Comparison of ENCODE assay signal across 17 mouse cellular contexts in the genomic region with DNA sequence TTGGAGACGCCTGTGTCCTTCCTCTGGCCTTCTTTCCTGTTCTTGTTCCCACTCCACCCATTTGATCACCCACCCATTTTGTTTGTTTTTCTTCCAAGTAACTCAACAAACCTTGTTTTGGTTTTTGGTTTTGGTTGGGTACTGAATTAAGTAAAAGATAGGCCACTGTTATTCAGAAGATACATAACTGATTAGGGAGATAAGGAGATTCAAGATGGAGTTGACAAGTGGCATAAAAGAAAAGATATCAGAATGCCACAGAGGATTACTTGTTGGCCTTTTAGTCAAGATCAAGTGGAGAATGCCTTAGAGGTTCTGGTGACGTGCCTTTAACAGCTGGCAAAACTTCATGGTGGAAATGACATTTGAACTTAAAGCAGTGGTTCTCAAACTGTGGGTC. TPM values are rescaled to one million over a fixed set of nuclear protein-coding genes. Genes with fewer than 3 reads are reported as not detected.
A peak's percentile ranks its signal among the peaks of the same experiment; 100 is the strongest.
DNase-seq lines count a peak whose midpoint lies in the region; ATAC-seq and TF ChIP-seq lines count a peak whose summit lies in the region.
"Had no signal": no experiment of that assay in that cellular context is flagged by ENCODE, and none has a peak within 500 bp of the region (broad histone marks: within the 10 kb centered on the region; RNA-seq: fewer than 3 reads in every experiment).

No protein-coding gene starts in this region.

- no peak for TF ChIP-seq EP300 in lung, postnatal 0 days (IDR thresholded peaks at IDR 0.05)

- peak overlapping the region; percentile 92 for H3K4me3 ChIP-seq in hindbrain, embryonic 10.5 days
- no peak overlapping the region for H3K4me3 ChIP-seq in hindbrain, embryonic 14.5 days (replicated peaks; ENCODE audit: low read length)
- H3K4me3 ChIP-seq in lung, postnatal 0 days (ENCODE audit: low read depth, low read length): no peak overlapping the region
- H3K4me3 ChIP-seq in embryonic facial prominence, embryonic 12.5 days: no peak overlapping the region
- H3K4me3 ChIP-seq in macrophage (ENCODE audit: inconsistent target): peak overlapping the region; percentile 66

- H3K4me2 ChIP-seq in hindbrain, embryonic 14.5 days (replicated peaks): no peak overlapping the region
- H3K4me2 ChIP-seq in lung, postnatal 0 days (replicated peaks; ENCODE audit: low read depth, low read length): no peak overlapping the region
- H3K4me2 ChIP-seq in embryonic facial prominence, embryonic 12.5 days (replicated peaks): peak overlapping the region; percentile 78; the same call in 1 of the 2 replicates

- TF ChIP-seq CTCF in lung, postnatal 0 days (IDR thresholded peaks at IDR 0.05): no peak

- ATAC-seq in hindbrain, embryonic 14.5 days (ENCODE audit: low FRiP score): no peak
- ATAC-seq in lung, postnatal 0 days: no peak
- ATAC-seq in embryonic facial prominence, embryonic 12.5 days (ENCODE audit: insufficient number of reproducible peaks, insufficient read depth, low FRiP score, low TSS enrichment): no peak
- ATAC-seq: intestine, embryonic 15.5 days had no signal

- no peak for DNase-seq in hindbrain, embryonic 10.5 days (ENCODE audit: low spot score)
- DNase-seq in hindbrain, embryonic 14.5 days (ENCODE audit: low spot score): no peak
- peak; percentile 13 for DNase-seq in lung, postnatal 0 days (ENCODE audit: low spot score)
- DNase-seq in lung, postnatal 36 days: no peak
- DNase-seq in right cerebral cortex, adult 2 months (ENCODE audit: low spot score in 2 of 2): no peak
- DNase-seq in cerebellum, adult 11-12 months: no peak
- DNase-seq: adrenal gland, adult 2 months; cerebellum, postnatal 10 days; gastrocnemius, postnatal 36 days; heart, postnatal 36 days; lung, postnatal 4 days; right cerebral cortex, postnatal 25 days; thymus, postnatal 4 days had no signal

- 0 out of 2 replicates have a peak, but pooled peaks cover 9% of the 10 kb centered on the region for H3K36me3 ChIP-seq in hindbrain, embryonic 10.5 days
- no peaks in the 10 kb centered on the region for H3K36me3 ChIP-seq in hindbrain, embryonic 14.5 days (replicated peaks; ENCODE audit: control insufficient read depth, insufficient read depth)
- H3K36me3 ChIP-seq in lung, postnatal 0 days (ENCODE audit: insufficient read depth, low read length): no peaks in the 10 kb centered on the region
- H3K36me3 ChIP-seq in embryonic facial prominence, embryonic 12.5 days: no peaks in the 10 kb centered on the region
- no peaks in the 10 kb centered on the region for H3K36me3 ChIP-seq in macrophage (ENCODE audit: inconsistent target)
- H3K36me3 ChIP-seq: embryonic facial prominence, embryonic 15.5 days; intestine, embryonic 15.5 days had no signal

- no peak overlapping the region for H3K9ac ChIP-seq in hindbrain, embryonic 14.5 days
- H3K9ac ChIP-seq in lung, postnatal 0 days (replicated peaks; ENCODE audit: low read depth): no peak overlapping the region
- no peak overlapping the region for H3K9ac ChIP-seq in embryonic facial prominence, embryonic 12.5 days
- H3K9ac ChIP-seq: embryonic facial prominence, embryonic 15.5 days had no signal

- no peaks in the 10 kb centered on the region for H3K9me3 ChIP-seq in hindbrain, embryonic 10.5 days
- H3K9me3 ChIP-seq in hindbrain, embryonic 14.5 days (ENCODE audit: control insufficient read depth, low read length): no peaks in the 10 kb centered on the region
- no peaks in the 10 kb centered on the region for H3K9me3 ChIP-seq in lung, postnatal 0 days (ENCODE audit: low read length)
- no peaks in the 10 kb centered on the region for H3K9me3 ChIP-seq in embryonic facial prominence, embryonic 12.5 days
- H3K9me3 ChIP-seq: embryonic facial prominence, embryonic 15.5 days; intestine, embryonic 15.5 days had no signal

- H3K4me1 ChIP-seq in hindbrain, embryonic 10.5 days (replicated peaks): peaks cover 39% of the 10 kb centered on the region
- H3K4me1 ChIP-seq in hindbrain, embryonic 14.5 days (replicated peaks; ENCODE audit: control insufficient read depth, insufficient read depth, low read length): peaks cover 14% of the 10 kb centered on the region
- H3K4me1 ChIP-seq in lung, postnatal 0 days (ENCODE audit: insufficient read depth, low read depth, low read length): peaks cover 8% of the 10 kb centered on the region; the same call in 1 of the 2 replicates
- H3K4me1 ChIP-seq in embryonic facial prominence, embryonic 12.5 days: peaks cover 19% of the 10 kb centered on the region

- H3K27me3 ChIP-seq in hindbrain, embryonic 10.5 days (ENCODE audit: insufficient read depth, poor library complexity, severe bottlenecking): no peaks in the 10 kb centered on the region
- no peaks in the 10 kb centered on the region for H3K27me3 ChIP-seq in hindbrain, embryonic 14.5 days (ENCODE audit: control insufficient read depth, insufficient read depth, low read length)
- no peaks in the 10 kb centered on the region for H3K27me3 ChIP-seq in lung, postnatal 0 days (replicated peaks; ENCODE audit: insufficient read depth, low read length)
- no peaks in the 10 kb centered on the region for H3K27me3 ChIP-seq in embryonic facial prominence, embryonic 12.5 days
- H3K27me3 ChIP-seq: embryonic facial prominence, embryonic 15.5 days; intestine, embryonic 15.5 days had no signal

- H3K79me2 ChIP-seq in macrophage (ENCODE audit: inconsistent target): peaks cover 53% of the 10 kb centered on the region

- no peak overlapping the region for H3K27ac ChIP-seq in hindbrain, embryonic 10.5 days
- no peak overlapping the region for H3K27ac ChIP-seq in hindbrain, embryonic 14.5 days
- no peak overlapping the region for H3K27ac ChIP-seq in lung, postnatal 0 days (ENCODE audit: low read length)
- H3K27ac ChIP-seq in embryonic facial prominence, embryonic 12.5 days: no peak overlapping the region
- H3K27ac ChIP-seq in macrophage: no peak overlapping the region
- H3K27ac ChIP-seq: embryonic facial prominence, embryonic 15.5 days; intestine, embryonic 15.5 days had no signal

- WGBS in hindbrain, embryonic 10.5 days: 80% methylated on average over 2 of the region's 2 CpGs
- WGBS in hindbrain, embryonic 14.5 days: 80% methylated on average over 2 of the region's 2 CpGs
- WGBS in lung, postnatal 0 days: 33% methylated on average over 2 of the region's 2 CpGs
- 60% methylated on average over 2 of the region's 2 CpGs for WGBS in embryonic facial prominence, embryonic 12.5 days
- 77% methylated on average over 2 of the region's 2 CpGs for WGBS in macrophage (ENCODE audit: missing documents)

RNA-seq across cellular contexts. Expression of a gene that starts 1.0 kb away (rescaled TPM):
- 76.2 and 82.4 TPM in 2 replicates for polyA plus RNA-seq in hindbrain, embryonic 10.5 days (2016; fragmentation: Nextera tagmentation; extraction: Ambion mirVana)
- polyA plus RNA-seq in hindbrain, embryonic 14.5 days (2014; fragmentation: Nextera tagmentation; extraction: Ambion mirVana): 50.5 and 55.3 TPM in 2 replicates
- polyA plus RNA-seq in lung, postnatal 0 days (2015; fragmentation: Nextera tagmentation; extraction: Ambion mirVana): 18.0 and 19.3 TPM in 2 replicates
- 56.1 and 57.7 TPM in 2 replicates for polyA plus RNA-seq in embryonic facial prominence, embryonic 12.5 days (2016; fragmentation: Nextera tagmentation; extraction: Ambion mirVana)
- 10 to 100 TPM in 15 of 26 experiments, 1 to 10 TPM in 11; 2.2 to 30.2 (median 12.3) TPM for total RNA-seq in macrophage (2018; cell fraction: chromatin; rRNA removed)
- total RNA-seq in macrophage (2018; cell fraction: cytosol; rRNA removed): 10 to 100 TPM in 20 of 26 experiments, 1 to 10 TPM in 6; 6.6 to 13.9 (median 11.8) TPM
- 10 to 100 TPM in 16 of 26 experiments, 1 to 10 TPM in 10; 2.6 to 36.4 (median 11.5) TPM for total RNA-seq in macrophage (2018; cell fraction: nucleus; rRNA removed)
- 8.6 to 14.1 TPM (median 11.7 TPM) in 3 replicates for polyA plus RNA-seq in macrophage (2018)

RNA-seq across cellular contexts. Expression of a gene that starts 1.3 kb away (rescaled TPM):
- polyA plus RNA-seq in hindbrain, embryonic 10.5 days (2016; fragmentation: Nextera tagmentation; extraction: Ambion mirVana): 75.1 and 87.1 TPM in 2 replicates
- polyA plus RNA-seq in hindbrain, embryonic 14.5 days (2014; fragmentation: Nextera tagmentation; extraction: Ambion mirVana): 96.6 and 112 TPM in 2 replicates
- polyA plus RNA-seq in lung, postnatal 0 days (2015; fragmentation: Nextera tagmentation; extraction: Ambion mirVana): 43.4 and 50.4 TPM in 2 replicates
- polyA plus RNA-seq in embryonic facial prominence, embryonic 12.5 days (2016; fragmentation: Nextera tagmentation; extraction: Ambion mirVana): 90.5 and 92.4 TPM in 2 replicates
- total RNA-seq in macrophage (2018; cell fraction: chromatin; rRNA removed): 10 to 100 TPM in 14 of 26 experiments, 1 to 10 TPM in 12; 2.7 to 19.5 (median 12.7) TPM
- 10 to 100 TPM; 20.8 to 44.6 (median 37.1) TPM for total RNA-seq in macrophage (2018; cell fraction: cytosol; rRNA removed)
- total RNA-seq in macrophage (2018; cell fraction: nucleus; rRNA removed): 10 to 100 TPM in 19 of 26 experiments, 1 to 10 TPM in 7; 6.1 to 23.5 (median 14.7) TPM
- 23.4 to 36.5 TPM (median 31.5 TPM) in 3 replicates for polyA plus RNA-seq in macrophage (2018)

RNA-seq across cellular contexts. Expression of a gene that starts 57.2 kb away (rescaled TPM):
- 2,611 and 3,050 TPM in 2 replicates for polyA plus RNA-seq in hindbrain, embryonic 10.5 days (2016; fragmentation: Nextera tagmentation; extraction: Ambion mirVana)
- polyA plus RNA-seq in hindbrain, embryonic 14.5 days (2014; fragmentation: Nextera tagmentation; extraction: Ambion mirVana): 1,567 and 1,692 TPM in 2 replicates
- polyA plus RNA-seq in lung, postnatal 0 days (2015; fragmentation: Nextera tagmentation; extraction: Ambion mirVana): 1,264 and 1,361 TPM in 2 replicates
- 3,116 and 3,315 TPM in 2 replicates for polyA plus RNA-seq in embryonic facial prominence, embryonic 12.5 days (2016; fragmentation: Nextera tagmentation; extraction: Ambion mirVana)
- 100 to 1,000 TPM in 1 of 26 experiments, 10 to 100 TPM in 25; 14.8 to 195 (median 44.0) TPM for total RNA-seq in macrophage (2018; cell fraction: chromatin; rRNA removed)
- total RNA-seq in macrophage (2018; cell fraction: cytosol; rRNA removed): 100 to 1,000 TPM; 533 to 930 (median 702) TPM
- 100 to 1,000 TPM; 100 to 475 (median 211) TPM for total RNA-seq in macrophage (2018; cell fraction: nucleus; rRNA removed)
- polyA plus RNA-seq in macrophage (2018): 808 to 1,710 TPM (median 1,042 TPM) in 3 replicates

Comparison
In these comparisons a context has a peak if more than half of its experiments do, and no peak if none do; other contexts are left out.
1. H3K4me3 ChIP-seq: peak in hindbrain, embryonic 10.5 days (single experiment) and macrophage (single experiment); none in hindbrain, embryonic 14.5 days (single experiment), lung, postnatal 0 days (single experiment) and embryonic facial prominence, embryonic 12.5 days (single experiment).